Mouse (Mus musculus) myocyte (in vitro differentiated cells): ENCODE results near the gene Wdr20. TPM values are rescaled to one million over a fixed set of nuclear protein-coding genes. Genes with fewer than 3 reads are reported as not detected.
"Not testable (repeated sequence)": the region's sequence is repeated elsewhere in the genome, so short reads cannot be mapped to it uniquely, and the experiment has no call there.

Source experiments
- H3K27me3 ChIP-seq: one replicate; pipeline ENCODE4 v1.6.1; 2011; ENCODE audit not compliant: control insufficient read depth, insufficient read depth, insufficient read length
- H3K36me3 ChIP-seq: one replicate; pipeline ENCODE4 v1.6.1; 2011; ENCODE audit not compliant: control insufficient read depth, insufficient read depth
- H3K4me2 ChIP-seq: one replicate; pipeline ENCODE4 v1.6.1; 2011; ENCODE audit warnings: low read depth, control low read depth
- H3K4me3 ChIP-seq: one replicate; pipeline ENCODE4 v1.5.1; 2011; ENCODE audit warnings: mild to moderate bottlenecking, control low read depth, moderate library complexity
- H3K79me2 ChIP-seq: one replicate; pipeline ENCODE4 v1.6.1; 2011; ENCODE audit not compliant: control insufficient read depth, insufficient read depth
- H3ac ChIP-seq: one replicate; pipeline ENCODE4 v1.6.1; 2011; ENCODE audit not compliant: control insufficient read depth, insufficient read length
- CEBPB ChIP-seq: IDR thresholded peaks from 2 replicates; pipeline ENCODE4 v1.6.1; 2011; ENCODE audit warnings: mild to moderate bottlenecking, moderate library complexity; ENCODE audit not compliant: poor library complexity, insufficient read depth, severe bottlenecking
- E2F4 ChIP-seq: IDR thresholded peaks from one replicate; pipeline ENCODE4 v1.6.1; 2011; ENCODE audit warnings: mild to moderate bottlenecking, control low read depth, moderate library complexity; ENCODE audit not compliant: insufficient read depth
- MAX ChIP-seq: IDR thresholded peaks from one replicate; pipeline ENCODE4 v1.6.1; 2011; ENCODE audit warnings: low read depth, mild to moderate bottlenecking, control low read depth
- MYOD1 ChIP-seq, 3 experiments: IDR thresholded peaks; one replicate each; pipeline ENCODE4 v1.6.1; 2011; ENCODE audit warnings: control low read depth in 2 of 3, low read depth in 2 of 3, mild to moderate bottlenecking in 2 of 3, moderate library complexity in 1 of 3; ENCODE audit not compliant: insufficient read length in 2 of 3, control insufficient read depth in 1 of 3
- MYOG ChIP-seq, 3 experiments: IDR thresholded peaks; one replicate each; pipeline ENCODE4 v1.6.1; 2011; ENCODE audit warnings: control low read depth in 2 of 3, low read depth in 2 of 3, mild to moderate bottlenecking in 2 of 3; ENCODE audit not compliant: insufficient read length in 2 of 3, control insufficient read depth in 1 of 3, insufficient read depth in 1 of 3
- POLR2A ChIP-seq: IDR thresholded peaks from one replicate; pipeline ENCODE4 v1.6.1; 2011; ENCODE audit warnings: low read depth, mild to moderate bottlenecking, control low read depth, moderate library complexity; ENCODE audit not compliant: insufficient read length
- POLR2AphosphoS2 ChIP-seq: IDR thresholded peaks from one replicate; pipeline ENCODE4 v1.6.1; 2011; ENCODE audit warnings: low read depth, control low read depth; ENCODE audit not compliant: insufficient read length
- SRF ChIP-seq: IDR thresholded peaks from one replicate; pipeline ENCODE4 v1.6.1; 2011; ENCODE audit warnings: low read depth; ENCODE audit not compliant: control insufficient read depth, insufficient read length
- TCF12 ChIP-seq: IDR thresholded peaks from one replicate; pipeline ENCODE4 v1.6.1; 2011; ENCODE audit warnings: mild to moderate bottlenecking, control low read depth; ENCODE audit not compliant: poor library complexity, insufficient read depth, severe bottlenecking
- TCF3 ChIP-seq: IDR thresholded peaks from one replicate; pipeline ENCODE4 v1.6.1; 2011; ENCODE audit warnings: low read depth, control low read depth; ENCODE audit not compliant: insufficient read length
- polyA plus RNA-seq: library from polyadenylated mRNA; unstranded; fragments of >200 nt; fragmentation: generic; extraction: Trizol; gene quantifications from one replicate; pipeline ENCODE4 v1.2.1, GENCODE M21; 2012; ENCODE audit warnings: missing spikeins

Gene Wdr20
- polyA plus RNA-seq, result 13.9 TPM

DNA sequence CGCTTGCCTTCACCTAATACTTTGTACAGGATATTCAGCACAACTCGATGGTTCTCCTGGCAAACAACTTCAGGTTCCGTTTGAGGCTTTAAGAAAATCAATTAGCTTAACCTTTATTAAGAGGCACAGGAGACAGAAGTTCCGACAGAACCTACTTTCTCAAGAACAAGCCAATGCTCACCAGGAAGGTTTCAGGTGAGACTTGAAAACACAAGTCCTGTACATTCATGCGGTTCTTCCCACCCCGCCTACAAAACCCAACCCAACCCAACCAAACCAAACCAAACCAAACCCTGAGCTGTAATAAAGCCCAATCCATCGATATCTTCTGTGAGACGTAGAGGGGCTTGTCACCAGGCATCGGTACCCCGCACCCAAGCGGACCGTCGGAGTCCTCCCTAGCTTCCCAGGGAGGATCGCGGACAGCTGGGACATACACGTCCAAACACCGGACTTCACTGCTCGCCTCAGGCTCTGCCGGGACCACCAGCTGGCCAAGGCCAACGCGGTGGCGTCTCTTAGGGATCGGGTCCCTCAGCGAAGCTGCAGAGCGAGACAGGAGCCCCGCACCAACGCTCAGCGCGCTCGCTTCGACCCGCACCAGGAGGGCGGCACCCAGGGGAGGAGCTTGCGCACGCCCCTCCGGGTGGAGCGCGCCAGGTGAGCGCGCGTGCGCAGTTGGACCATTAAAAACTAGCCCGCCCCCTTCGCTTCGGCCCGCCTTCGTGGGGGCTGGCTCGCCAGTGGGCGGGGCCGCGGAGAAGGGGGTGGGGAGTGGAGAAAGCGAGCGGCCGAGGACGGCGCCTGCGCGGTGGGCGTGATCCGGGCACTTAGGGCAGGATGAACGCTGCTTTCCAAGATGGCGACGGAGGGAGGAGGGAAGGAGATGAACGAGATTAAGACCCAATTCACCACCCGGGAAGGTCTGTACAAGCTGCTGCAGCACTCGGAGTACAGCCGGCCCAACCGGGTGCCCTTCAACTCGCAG is at the start of gene Wdr20:
Gene Wdr20, plus strand, starts transcription at position 775 of the 988 bp plus-strand sequence.
- peaks cover 4% of the 10 kb centered on the region for H3K36me3 ChIP-seq
- TF ChIP-seq MAX (no peak), E2F4 (no peak), POLR2A (peak; percentile 84), TCF12 (no peak), MYOD1 (IDR thresholded peaks at IDR 0.05; ENCODE audit: control insufficient read depth in 1 of 3, insufficient read length in 2 of 3, low read depth in 2 of 3) (peak in 1 of 3 experiments; percentile 46), TCF3 (no peak), SRF (peak; percentile 58), POLR2AphosphoS2 (peak; percentile 65)
- H3K27me3 ChIP-seq, result no peaks in the 10 kb centered on the region
- peak within 1 kb of the TSS; percentile 68 for H3ac ChIP-seq
- peaks cover 45% of the 10 kb centered on the region for H3K79me2 ChIP-seq
- H3K4me2 ChIP-seq, result peak within 1 kb of the TSS; percentile 98
- H3K4me3 ChIP-seq, result peak within 1 kb of the TSS; percentile 87

DNA sequence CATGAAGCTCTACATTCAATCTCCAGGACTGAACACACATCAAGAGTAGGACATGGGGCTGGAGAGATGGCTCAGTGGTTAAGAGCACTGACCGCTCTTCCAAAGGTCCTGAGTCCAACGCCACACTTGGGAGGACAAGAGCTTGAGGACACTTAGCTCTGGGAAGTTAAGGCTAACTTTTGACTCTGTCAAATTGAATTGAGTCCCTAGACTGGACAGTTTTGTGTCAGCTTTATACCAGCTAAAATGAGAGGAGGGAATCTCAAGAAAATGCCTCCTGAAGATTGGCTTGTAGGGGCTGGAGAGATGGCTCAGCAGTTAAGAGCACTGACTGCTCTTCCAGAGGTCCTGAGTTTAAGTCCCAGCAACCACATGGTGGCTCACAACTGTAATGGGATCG is 48.8 kb upstream of the Wdr20 start:
- H3K4me3 ChIP-seq, H3K79me2 ChIP-seq, H3K27me3 ChIP-seq, H3K4me2 ChIP-seq, H3ac ChIP-seq: not testable (repeated sequence)
- H3K36me3 ChIP-seq, result peaks cover 36% of the 10 kb centered on the region
- TF ChIP-seq POLR2AphosphoS2, result peak; percentile 63

DNA sequence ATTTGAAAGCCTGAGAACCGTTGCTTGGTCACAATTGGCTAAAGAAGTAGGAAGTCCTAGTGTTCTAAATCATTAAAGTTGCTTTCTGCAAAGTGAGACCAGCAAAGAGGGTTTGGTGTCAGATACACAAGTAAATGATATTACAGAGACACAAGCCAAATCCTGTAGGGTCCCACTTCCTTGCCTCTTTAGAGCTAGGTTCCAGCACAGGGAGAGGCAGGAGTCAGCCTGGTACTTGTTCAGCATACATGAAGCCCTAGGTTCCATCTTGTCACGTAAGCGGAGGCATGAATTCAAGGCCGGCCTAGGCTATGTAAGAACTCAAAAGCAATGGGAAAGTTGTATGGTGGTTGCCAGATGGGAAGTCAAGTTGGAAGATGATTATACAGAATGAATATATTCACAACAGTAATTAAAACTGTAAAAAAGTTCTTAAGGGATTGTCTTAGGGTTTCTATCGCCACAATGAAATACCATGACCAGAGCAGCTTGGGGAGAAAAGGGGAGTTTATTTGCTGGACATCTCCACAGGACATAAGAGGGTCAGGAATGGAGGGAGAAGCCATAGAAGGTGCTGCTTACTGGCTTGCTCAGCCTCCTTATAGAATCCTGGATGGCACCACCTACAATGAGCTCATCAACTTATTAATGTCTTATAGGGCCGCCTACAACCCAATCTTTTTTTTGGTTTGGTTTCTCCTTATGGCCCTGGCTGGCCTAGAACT is 47.7 kb upstream of the Wdr20 start:
- TF ChIP-seq POLR2A (peak; percentile 16), POLR2AphosphoS2 (peak; percentile 56), MYOG (IDR thresholded peaks at IDR 0.05; ENCODE audit: control insufficient read depth in 1 of 3, insufficient read depth in 1 of 3, insufficient read length in 2 of 3, low read depth in 2 of 3) (no peak), E2F4 (no peak)
- Histone ChIP-seq H3K79me2 (peaks cover 17% of the 10 kb centered on the region), H3K4me3 (no peak overlapping the region), H3K36me3 (peaks cover 46% of the 10 kb centered on the region), H3ac (no peak overlapping the region), H3K4me2 (no peak overlapping the region), H3K27me3 (no peaks in the 10 kb centered on the region)

DNA sequence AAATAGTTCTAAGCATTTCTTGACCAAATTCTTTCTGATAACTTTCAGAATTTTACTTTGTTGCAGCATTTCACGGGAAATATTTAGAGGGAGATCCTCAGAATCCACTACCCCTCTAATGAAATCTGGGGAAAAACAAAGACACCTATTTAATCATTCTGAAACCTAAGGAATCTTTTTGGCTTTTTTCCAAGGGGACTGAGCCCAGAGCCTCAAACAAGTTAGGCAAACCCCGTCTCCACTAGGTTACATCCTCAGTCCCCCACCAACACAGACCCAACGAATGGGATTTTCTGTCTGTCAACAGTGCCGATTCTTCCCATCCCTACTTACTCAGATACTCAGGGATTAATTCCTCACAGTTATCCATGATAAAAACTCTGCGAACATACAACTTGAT is 44.4 kb upstream of the Wdr20 start:
- not testable (repeated sequence) for H3K27me3 ChIP-seq, H3K4me3 ChIP-seq, H3ac ChIP-seq
- Histone ChIP-seq H3K79me2 (peaks cover 23% of the 10 kb centered on the region), H3K4me2 (peak overlapping the region; percentile 1), H3K36me3 (peaks cover 46% of the 10 kb centered on the region)

DNA sequence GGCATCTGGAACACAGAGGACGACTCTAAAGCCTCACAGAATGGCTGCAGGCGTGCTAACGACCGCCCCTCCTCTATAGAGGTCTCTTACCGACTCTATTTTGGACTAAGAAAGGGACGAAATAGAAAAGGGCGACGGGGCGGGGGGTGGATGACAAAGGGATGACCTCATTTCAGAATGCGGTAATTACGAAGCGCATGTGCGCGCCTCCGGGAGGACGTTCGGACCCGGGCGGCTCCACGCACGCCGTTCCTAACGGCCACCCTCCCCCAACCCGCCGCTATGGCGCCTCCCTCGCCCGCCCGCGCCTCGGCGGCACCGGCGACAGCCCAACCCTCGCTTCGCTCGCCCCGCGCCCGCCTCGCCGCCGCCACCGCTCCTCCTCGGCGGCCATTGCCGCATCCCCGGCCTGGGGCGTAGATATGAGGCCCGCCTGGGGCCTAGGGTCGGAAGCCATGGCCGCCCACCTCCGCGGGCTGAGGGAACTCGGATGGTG is 42.0 kb upstream of the Wdr20 start:
- peak overlapping the region; percentile 84 for H3K4me2 ChIP-seq
- peaks cover 23% of the 10 kb centered on the region for H3K79me2 ChIP-seq
- H3K27me3 ChIP-seq, result no peaks in the 10 kb centered on the region
- H3K36me3 ChIP-seq, result peaks cover 37% of the 10 kb centered on the region
- TF ChIP-seq MYOD1 (IDR thresholded peaks at IDR 0.05; ENCODE audit: control insufficient read depth in 1 of 3, insufficient read length in 2 of 3, low read depth in 2 of 3) (peak in 1 of 3 experiments; percentile 15), CEBPB (no peak), MAX (no peak)
- H3ac ChIP-seq, result peak overlapping the region; percentile 48
- peak overlapping the region; percentile 64 for H3K4me3 ChIP-seq
